Mouse (Mus musculus): Measurements from ENCODE around the gene Stk38l.

DNA sequence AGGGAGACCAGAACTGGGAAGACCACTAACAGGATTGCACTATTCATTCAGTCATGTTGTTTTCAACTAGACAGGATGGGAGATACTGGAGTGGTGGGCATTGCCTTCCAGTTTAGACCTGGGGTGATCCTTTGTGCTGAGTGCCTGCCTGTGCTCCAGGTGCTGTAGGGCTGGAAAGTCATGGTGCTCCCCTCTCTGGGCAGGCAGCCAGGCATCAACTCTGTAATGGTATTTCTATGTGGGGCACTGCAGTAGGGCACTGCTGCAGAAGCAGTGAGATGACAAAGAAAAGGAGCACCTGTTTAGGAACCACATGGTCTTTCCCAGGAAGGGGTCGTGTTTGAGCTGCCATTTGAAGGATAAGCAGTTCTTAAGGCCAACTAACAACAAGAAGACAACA, 7.9 kb downstream of the Stk38l start:
- no peak for TF ChIP-seq EP300 (IDR thresholded peaks at IDR 0.05; ENCODE audit: insufficient read depth, low read depth, low read length)
- TF ChIP-seq CTCF (IDR thresholded peaks at IDR 0.05) = no peak
- no peak for TF ChIP-seq POLR2A (IDR thresholded peaks at IDR 0.05; ENCODE audit: insufficient read depth, low read depth, low read length)

All from heart, adult 2 months (tissue).